In the genomic region with DNA sequence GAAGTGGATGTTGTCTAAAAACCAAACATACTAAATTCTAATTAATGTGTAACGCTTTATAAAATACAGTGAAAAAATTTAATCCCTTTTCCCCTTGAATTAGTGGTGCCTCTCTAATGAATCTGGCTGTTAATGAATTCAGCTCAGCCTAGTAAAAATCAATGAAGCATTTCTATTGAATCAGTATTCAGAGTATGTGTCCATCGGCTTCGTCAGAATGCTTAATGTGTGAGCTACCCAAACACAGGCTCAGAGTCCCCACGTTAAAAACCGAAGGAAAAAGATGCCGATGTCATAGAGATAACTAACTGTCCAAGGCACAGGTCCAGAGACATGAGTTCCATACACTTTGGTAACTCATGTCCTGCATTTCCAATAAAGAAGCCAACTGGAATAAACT, we compare ENCODE assay signal across 20 mouse cellular contexts.
DNase-seq lines count a peak whose midpoint lies in the region; ATAC-seq and TF ChIP-seq lines count a peak whose summit lies in the region.
"Had no signal": no experiment of that assay in that cellular context is flagged by ENCODE, and none has a peak within 500 bp of the region (broad histone marks: within the 10 kb centered on the region; RNA-seq: fewer than 3 reads in every experiment).

No protein-coding gene starts in this region.

- peak; percentile 57 for ATAC-seq in hindbrain, embryonic 12.5 days (ENCODE audit: low FRiP score)
- no peak; the same call in 1 of the 2 replicates for ATAC-seq in hindbrain, embryonic 13.5 days (ENCODE audit: low FRiP score)
- peak; percentile 68 for ATAC-seq in forebrain, embryonic 14.5 days
- ATAC-seq in hindbrain, postnatal 0 days, result no peak
- ATAC-seq in neural tube, embryonic 13.5 days (ENCODE audit: low read depth), result peak; percentile 54; the same call in 1 of the 2 replicates
- ATAC-seq in monocyte, adult 5-6 weeks (replicated peaks; ENCODE audit: insufficient number of reproducible peaks, low FRiP score, low TSS enrichment, poor library complexity, severe bottlenecking), result no peak

- H3K27me3 ChIP-seq in hindbrain, embryonic 12.5 days, result no peaks in the 10 kb centered on the region
- no peaks in the 10 kb centered on the region for H3K27me3 ChIP-seq in hindbrain, embryonic 13.5 days
- H3K27me3 ChIP-seq in forebrain, embryonic 14.5 days (replicated peaks; ENCODE audit: control insufficient read depth, insufficient read depth, low read length), result no peaks in the 10 kb centered on the region
- no peaks in the 10 kb centered on the region for H3K27me3 ChIP-seq in hindbrain, postnatal 0 days (ENCODE audit: insufficient read depth, low read length)
- no peaks in the 10 kb centered on the region for H3K27me3 ChIP-seq in neural tube, embryonic 13.5 days
- H3K27me3 ChIP-seq: CH12.LX; limb, embryonic 15.5 days; liver, embryonic 15.5 days; megakaryocyte, embryonic 14.5 days had no signal

- H3K36me3 ChIP-seq in hindbrain, embryonic 12.5 days, result no peaks in the 10 kb centered on the region
- H3K36me3 ChIP-seq in hindbrain, embryonic 13.5 days, result no peaks in the 10 kb centered on the region
- H3K36me3 ChIP-seq in forebrain, embryonic 14.5 days (ENCODE audit: control insufficient read depth, insufficient read depth, low read length), result no peaks in the 10 kb centered on the region
- H3K36me3 ChIP-seq in hindbrain, postnatal 0 days (ENCODE audit: insufficient read depth, low read length), result no peaks in the 10 kb centered on the region
- H3K36me3 ChIP-seq in neural tube, embryonic 13.5 days, result no peaks in the 10 kb centered on the region
- H3K36me3 ChIP-seq: limb, embryonic 15.5 days; liver, embryonic 15.5 days had no signal

- H3K4me3 ChIP-seq in hindbrain, embryonic 12.5 days, result no peak overlapping the region
- H3K4me3 ChIP-seq in hindbrain, embryonic 13.5 days, result no peak overlapping the region
- no peak overlapping the region for H3K4me3 ChIP-seq in forebrain, embryonic 14.5 days (ENCODE audit: low read depth, low read length)
- H3K4me3 ChIP-seq in hindbrain, postnatal 0 days (ENCODE audit: low read length), result no peak overlapping the region
- H3K4me3 ChIP-seq in neural tube, embryonic 13.5 days, result no peak overlapping the region
- H3K4me3 ChIP-seq: gastrocnemius, adult 2 months; limb, embryonic 15.5 days; liver, embryonic 15.5 days; megakaryocyte, embryonic 14.5 days had no signal

- 65% methylated on average over 6 of the region's 6 CpGs for WGBS in hindbrain, embryonic 12.5 days
- WGBS in hindbrain, embryonic 13.5 days, result 56% methylated on average over 6 of the region's 6 CpGs
- 19% methylated on average over 6 of the region's 6 CpGs for WGBS in forebrain, embryonic 14.5 days
- 31% methylated on average over 6 of the region's 6 CpGs for WGBS in hindbrain, postnatal 0 days
- 42% methylated on average over 6 of the region's 6 CpGs for WGBS in neural tube, embryonic 13.5 days

- no peaks in the 10 kb centered on the region for H3K9me3 ChIP-seq in hindbrain, embryonic 12.5 days (replicated peaks)
- no peaks in the 10 kb centered on the region for H3K9me3 ChIP-seq in hindbrain, embryonic 13.5 days
- H3K9me3 ChIP-seq in forebrain, embryonic 14.5 days (replicated peaks; ENCODE audit: control insufficient read depth, low read length), result no peaks in the 10 kb centered on the region
- H3K9me3 ChIP-seq in hindbrain, postnatal 0 days (ENCODE audit: low read length), result no peaks in the 10 kb centered on the region
- no peaks in the 10 kb centered on the region for H3K9me3 ChIP-seq in neural tube, embryonic 13.5 days
- H3K9me3 ChIP-seq: limb, embryonic 15.5 days; liver, embryonic 15.5 days had no signal

- no peak for TF ChIP-seq CTCF in hindbrain, postnatal 0 days (IDR thresholded peaks at IDR 0.05; ENCODE audit: low read depth)

- H3K9ac ChIP-seq in hindbrain, embryonic 12.5 days, result no peak overlapping the region
- H3K9ac ChIP-seq in hindbrain, embryonic 13.5 days, result no peak overlapping the region
- no peak overlapping the region for H3K9ac ChIP-seq in forebrain, embryonic 14.5 days (ENCODE audit: low read length)
- no peak overlapping the region for H3K9ac ChIP-seq in hindbrain, postnatal 0 days (replicated peaks; ENCODE audit: low read length)
- H3K9ac ChIP-seq in neural tube, embryonic 13.5 days, result no peak overlapping the region
- H3K9ac ChIP-seq: limb, embryonic 15.5 days; liver, embryonic 15.5 days had no signal

- no peak overlapping the region for H3K4me2 ChIP-seq in hindbrain, embryonic 12.5 days (replicated peaks)
- no peak overlapping the region for H3K4me2 ChIP-seq in hindbrain, embryonic 13.5 days
- H3K4me2 ChIP-seq in forebrain, embryonic 14.5 days (ENCODE audit: low read length), result peak overlapping the region; percentile 25
- peak overlapping the region; percentile 40 for H3K4me2 ChIP-seq in hindbrain, postnatal 0 days (ENCODE audit: low read depth, low read length)
- peak overlapping the region; percentile 24 for H3K4me2 ChIP-seq in neural tube, embryonic 13.5 days
- H3K4me2 ChIP-seq: heart, embryonic 11.5 days; limb, embryonic 15.5 days; liver, embryonic 15.5 days had no signal

- peaks cover 9% of the 10 kb centered on the region for H3K4me1 ChIP-seq in hindbrain, embryonic 12.5 days
- H3K4me1 ChIP-seq in hindbrain, embryonic 13.5 days (replicated peaks), result peaks cover 28% of the 10 kb centered on the region
- H3K4me1 ChIP-seq in forebrain, embryonic 14.5 days (ENCODE audit: control insufficient read depth, insufficient read depth, low read length), result peaks cover 19% of the 10 kb centered on the region
- peaks cover 3% of the 10 kb centered on the region; the same call in 1 of the 2 replicates for H3K4me1 ChIP-seq in hindbrain, postnatal 0 days (ENCODE audit: insufficient read depth, low read length)
- peaks cover 28% of the 10 kb centered on the region for H3K4me1 ChIP-seq in neural tube, embryonic 13.5 days (replicated peaks)
- H3K4me1 ChIP-seq: limb, embryonic 15.5 days; liver, embryonic 15.5 days; megakaryocyte, embryonic 14.5 days had no signal

- H3K27ac ChIP-seq in hindbrain, embryonic 12.5 days, result 0 out of 2 replicates have a peak overlapping the region, but pooled peaks have one; percentile 30
- no peak overlapping the region for H3K27ac ChIP-seq in hindbrain, embryonic 13.5 days
- H3K27ac ChIP-seq in forebrain, embryonic 14.5 days (ENCODE audit: low read depth, low read length), result no peak overlapping the region
- peak overlapping the region; percentile 16; the same call in 1 of the 2 replicates for H3K27ac ChIP-seq in hindbrain, postnatal 0 days
- peak overlapping the region; percentile 71 for H3K27ac ChIP-seq in neural tube, embryonic 13.5 days (replicated peaks)
- H3K27ac ChIP-seq: gastrocnemius, adult 2 months; limb, embryonic 15.5 days; liver, embryonic 15.5 days had no signal

- peak; percentile 48 for DNase-seq in forebrain, embryonic 14.5 days (ENCODE audit: low spot score)
- peak; percentile 27 for DNase-seq in hindbrain, postnatal 0 days (ENCODE audit: low spot score)
- no peak for DNase-seq in lung, adult 18-20 months
- no peak for DNase-seq in testis, postnatal 10 days (ENCODE audit: low spot score)
- DNase-seq: adrenal gland, postnatal 25 days; cerebellum, adult 18-20 months; cerebellum, postnatal 25 days; gastrocnemius, adult 2 months; kidney, adult 8-10 months; kidney, postnatal 14 days; right cerebral cortex, adult 18-20 months had no signal

Comparison
In these comparisons a context has a peak if more than half of its experiments do, and no peak if none do; other contexts are left out.
1. ATAC-seq: peak in hindbrain, embryonic 12.5 days (single experiment), forebrain, embryonic 14.5 days (single experiment) and neural tube, embryonic 13.5 days (single experiment); none in hindbrain, embryonic 13.5 days (single experiment), hindbrain, postnatal 0 days (single experiment) and monocyte, adult 5-6 weeks (single experiment).
2. H3K27ac ChIP-seq: peak in hindbrain, embryonic 12.5 days (single experiment), hindbrain, postnatal 0 days (single experiment) and neural tube, embryonic 13.5 days (single experiment); none in hindbrain, embryonic 13.5 days (single experiment) and forebrain, embryonic 14.5 days (single experiment).
3. H3K4me2 ChIP-seq: peak in forebrain, embryonic 14.5 days (single experiment), hindbrain, postnatal 0 days (single experiment) and neural tube, embryonic 13.5 days (single experiment); none in hindbrain, embryonic 12.5 days (single experiment) and hindbrain, embryonic 13.5 days (single experiment).
4. DNase-seq: peak in forebrain, embryonic 14.5 days (single experiment) and hindbrain, postnatal 0 days (single experiment); none in lung, adult 18-20 months (0 of 2) and testis, postnatal 10 days (single experiment).